In the genomic region with DNA sequence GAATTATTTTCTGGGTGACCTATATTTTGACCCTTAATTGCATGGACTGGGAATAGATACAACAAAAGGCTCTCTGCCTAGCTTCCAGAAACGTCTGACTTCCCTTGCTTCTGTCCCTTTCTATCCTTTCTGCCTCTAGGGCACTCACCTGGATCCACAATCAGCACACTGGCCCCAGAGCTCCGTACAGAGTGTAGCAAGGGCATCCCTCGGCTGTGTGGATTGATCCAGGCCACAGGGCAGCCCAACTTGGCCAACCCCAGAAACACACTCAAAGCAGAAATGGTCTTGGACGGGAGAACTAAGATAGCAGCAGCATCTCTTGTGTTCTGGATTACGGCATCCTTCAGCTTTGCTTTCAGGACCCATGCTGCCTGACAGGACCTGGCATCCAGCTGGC, we compare ENCODE assay signal across 30 mouse cellular contexts. TPM values are rescaled to one million over a fixed set of nuclear protein-coding genes. Genes with fewer than 3 reads are reported as not detected.
"Had no signal": no experiment of that assay in that cellular context is flagged by ENCODE, and none has a peak within 500 bp of the region (broad histone marks: within the 10 kb centered on the region; RNA-seq: fewer than 3 reads in every experiment).

No protein-coding gene starts in this region.

- ATAC-seq: hindbrain, postnatal 0 days had no signal

- H3K36me3 ChIP-seq: heart, embryonic 13.5 days; heart, embryonic 15.5 days; hindbrain, embryonic 13.5 days; hindbrain, embryonic 15.5 days; kidney, embryonic 15.5 days; limb, embryonic 13.5 days; limb, embryonic 15.5 days had no signal

- H3K27me3 ChIP-seq: heart, embryonic 13.5 days; heart, embryonic 15.5 days; hindbrain, embryonic 13.5 days; hindbrain, embryonic 15.5 days; kidney, embryonic 15.5 days; limb, embryonic 13.5 days; limb, embryonic 15.5 days had no signal

- H3K4me1 ChIP-seq: heart, embryonic 13.5 days; heart, embryonic 15.5 days; hindbrain, embryonic 13.5 days; hindbrain, embryonic 15.5 days; kidney, embryonic 15.5 days; limb, embryonic 13.5 days; limb, embryonic 15.5 days had no signal

- H3K27ac ChIP-seq: heart, adult 2 months; heart, embryonic 13.5 days; heart, embryonic 15.5 days; hindbrain, embryonic 13.5 days; hindbrain, embryonic 15.5 days; hindbrain, postnatal 0 days; kidney, embryonic 15.5 days; kidney, postnatal 0 days; limb, embryonic 13.5 days; limb, embryonic 15.5 days had no signal

- H3K4me3 ChIP-seq: heart, adult 2 months; heart, embryonic 13.5 days; heart, embryonic 15.5 days; hindbrain, embryonic 13.5 days; hindbrain, embryonic 15.5 days; kidney, embryonic 15.5 days; limb, embryonic 13.5 days; limb, embryonic 15.5 days had no signal

- DNase-seq: gastrocnemius, postnatal 14 days; gastrocnemius, postnatal 36 days; heart, adult 11 months; heart, adult 2 months; heart, postnatal 14 days; heart, postnatal 36 days; kidney, adult 11 months; kidney, adult 2 months; kidney, adult 9 months; kidney, postnatal 14 days; kidney, postnatal 36 days; layer of hippocampus, adult 9-11 months; layer of hippocampus, postnatal 36 days; left cerebral cortex, postnatal 4 days had no signal

- H3K9ac ChIP-seq: heart, embryonic 13.5 days; heart, embryonic 15.5 days; hindbrain, embryonic 13.5 days; hindbrain, embryonic 15.5 days; kidney, embryonic 15.5 days; limb, embryonic 13.5 days; limb, embryonic 15.5 days had no signal

- H3K9me3 ChIP-seq: heart, embryonic 13.5 days; heart, embryonic 15.5 days; hindbrain, embryonic 13.5 days; hindbrain, embryonic 15.5 days; kidney, embryonic 15.5 days; limb, embryonic 13.5 days; limb, embryonic 15.5 days had no signal

- H3K4me2 ChIP-seq: heart, embryonic 11.5 days; heart, embryonic 13.5 days; heart, embryonic 15.5 days; hindbrain, embryonic 13.5 days; hindbrain, embryonic 15.5 days; kidney, embryonic 15.5 days; limb, embryonic 13.5 days; limb, embryonic 15.5 days had no signal

RNA-seq across cellular contexts. Expression of gene Slc27a5, which starts 0.8 kb away (rescaled TPM):
- total RNA-seq: gastrocnemius, postnatal 14 days; gastrocnemius, postnatal 36 days; heart, adult 2 months; heart, postnatal 14 days; heart, postnatal 36 days; hematopoietic stem cell, adult 5-6 weeks; left cerebral cortex, postnatal 25 days had no signal
- polyA plus RNA-seq: heart, embryonic 11.5 days; heart, embryonic 15.5 days; heart, postnatal 0 days; hindbrain, embryonic 11.5 days; intestine, embryonic 14.5 days; limb, embryonic 11.5 days had no signal
